Mouse (Mus musculus) small intestine, adult 2 months (tissue): ENCODE results near the gene Olfr175-ps1.

Source experiments
- CTCF ChIP-seq: fragments of 200-500 bp; IDR thresholded peaks from 2 replicates; pipeline ENCODE4 v1.5.1; 2012; ENCODE audit warnings: low read depth, mild to moderate bottlenecking, control low read depth, inconsistent platforms, low read length, moderate library complexity, mixed read lengths; ENCODE audit not compliant: insufficient replicate concordance, insufficient read length; ENCODE audit errors: extremely low read depth
- POLR2A ChIP-seq: fragments of 200-500 bp; IDR thresholded peaks from 2 replicates; pipeline ENCODE4 v1.6.1; 2012; ENCODE audit warnings: low read depth, mild to moderate bottlenecking, control low read depth, inconsistent platforms, low read length, moderate library complexity

GRCm38 (mm10) chr16:58874668-58875067, 48.1 kb upstream of the Olfr175-ps1 start, which contains the start of gene Olfr177:
- TF ChIP-seq POLR2A (no peak), CTCF (no peak)
